Mouse (Mus musculus): ENCODE data around the gene Rala.

DNA sequence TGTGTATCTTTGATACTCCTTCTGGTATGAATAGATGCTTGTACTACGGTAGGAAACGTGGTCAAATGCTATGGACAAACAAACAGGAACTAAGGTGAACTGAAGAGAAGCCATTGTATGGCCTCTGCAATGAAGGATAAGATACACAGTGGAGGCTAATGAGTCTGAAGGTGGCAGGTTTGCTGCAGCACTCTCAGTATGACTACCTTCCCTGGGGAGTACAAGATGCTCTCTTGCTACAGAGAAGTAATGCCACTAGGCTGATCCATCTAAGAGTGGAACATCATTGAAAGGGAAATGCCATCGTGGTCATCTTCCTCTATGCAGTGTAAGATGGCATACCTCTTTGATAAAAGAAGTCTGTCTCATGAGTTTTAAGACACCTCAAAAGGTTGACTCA lies 111.1 kb downstream of the Rala start:
- TF ChIP-seq CTCF (conservative IDR thresholded peaks at IDR 0.05 in 1 of 2, IDR thresholded peaks at IDR 0.05 in 1 of 2; ENCODE audit: low read depth in 2 of 2, low read length in 2 of 2) (no peak), POLR2A (IDR thresholded peaks at IDR 0.05; ENCODE audit: low read depth, low read length) (no peak), MYC (IDR thresholded peaks at IDR 0.05; ENCODE audit: low read depth, low read length) (no peak), ZNF384 (IDR thresholded peaks at IDR 0.05; ENCODE audit: low read depth, low read length) (no peak), MAFK (IDR thresholded peaks at IDR 0.05; ENCODE audit: insufficient replicate concordance, low read length) (no peak), HCFC1 (IDR thresholded peaks at IDR 0.05; ENCODE audit: low read depth, low read length) (no peak)

Measured in CH12.LX (cell line).